Mouse (Mus musculus): ENCODE data around the gene Cd9. TPM values are rescaled to one million over a fixed set of nuclear protein-coding genes. Genes with fewer than 3 reads are reported as not detected.

The Cd9 gene
- polyA plus RNA-seq, 1 experiment: not detected

GRCm38 (mm10) chr6:125426383-125427360 is 67.9 kb downstream of the Cd9 start:
- peaks cover 13% of the 10 kb centered on the region for H3K4me1 ChIP-seq (ENCODE audit: control insufficient read depth, insufficient read depth, low read length)
- H3K27ac ChIP-seq (ENCODE audit: insufficient read depth, low read depth, low read length): no peak overlapping the region
- H3K4me3 ChIP-seq (ENCODE audit: insufficient read depth, low read depth, low read length): peak overlapping the region; percentile 28
- peak; percentile 78 for TF ChIP-seq CTCF (IDR thresholded peaks at IDR 0.05; ENCODE audit: insufficient read depth, low read depth, low read length)
- TF ChIP-seq POLR2A (IDR thresholded peaks at IDR 0.05; ENCODE audit: insufficient read depth, low read depth, low read length): no peak
- WGBS: 3% methylated on average over 25 of the region's 25 CpGs

- TF ChIP-seq POLR2A (IDR thresholded peaks at IDR 0.05; ENCODE audit: insufficient read depth, low read depth, low read length) (no peak), CTCF (IDR thresholded peaks at IDR 0.05; ENCODE audit: insufficient read depth, low read depth, low read length) (no peak)
- no peak overlapping the region for H3K4me3 ChIP-seq (ENCODE audit: insufficient read depth, low read depth, low read length)
- WGBS: 69% methylated on average over 15 of the region's 15 CpGs
- H3K27ac ChIP-seq (ENCODE audit: insufficient read depth, low read depth, low read length): no peak overlapping the region
- peaks cover 8% of the 10 kb centered on the region for H3K4me1 ChIP-seq (ENCODE audit: control insufficient read depth, insufficient read depth, low read length)
These were observed 69.1 kb downstream of the Cd9 start for GRCm38 (mm10) chr6:125425205-125426090.

GRCm38 (mm10) chr6:125424156-125424555 is 70.4 kb downstream of the Cd9 start:
- TF ChIP-seq POLR2A (IDR thresholded peaks at IDR 0.05; ENCODE audit: insufficient read depth, low read depth, low read length): no peak
- TF ChIP-seq CTCF (IDR thresholded peaks at IDR 0.05; ENCODE audit: insufficient read depth, low read depth, low read length): no peak

GRCm38 (mm10) chr6:125423507-125423906 is 71.1 kb downstream of the Cd9 start:
- Histone ChIP-seq H3K27ac (ENCODE audit: insufficient read depth, low read depth, low read length) (no peak overlapping the region), H3K4me3 (ENCODE audit: insufficient read depth, low read depth, low read length) (no peak overlapping the region), H3K4me1 (ENCODE audit: control insufficient read depth, insufficient read depth, low read length) (peaks cover 7% of the 10 kb centered on the region)
- TF ChIP-seq CTCF (IDR thresholded peaks at IDR 0.05; ENCODE audit: insufficient read depth, low read depth, low read length) (no peak), POLR2A (IDR thresholded peaks at IDR 0.05; ENCODE audit: insufficient read depth, low read depth, low read length) (no peak)
- WGBS: 70% methylated on average over 13 of the region's 13 CpGs

More at GRCm38 (mm10) chr6:125424156-125424555, 70.4 kb downstream of the Cd9 start:
- Histone ChIP-seq H3K4me3 (ENCODE audit: insufficient read depth, low read depth, low read length) (no peak overlapping the region), H3K4me1 (ENCODE audit: control insufficient read depth, insufficient read depth, low read length) (peaks cover 7% of the 10 kb centered on the region), H3K27ac (ENCODE audit: insufficient read depth, low read depth, low read length) (no peak overlapping the region)
- WGBS: 76% methylated on average over 3 of the region's 3 CpGs

- 77% methylated on average over 3 of the region's 3 CpGs for WGBS
- TF ChIP-seq POLR2A (IDR thresholded peaks at IDR 0.05; ENCODE audit: insufficient read depth, low read depth, low read length) (no peak), CTCF (IDR thresholded peaks at IDR 0.05; ENCODE audit: insufficient read depth, low read depth, low read length) (no peak)
- H3K27ac ChIP-seq (ENCODE audit: insufficient read depth, low read depth, low read length): no peak overlapping the region
- no peak overlapping the region for H3K4me3 ChIP-seq (ENCODE audit: insufficient read depth, low read depth, low read length)
- peaks cover 7% of the 10 kb centered on the region for H3K4me1 ChIP-seq (ENCODE audit: control insufficient read depth, insufficient read depth, low read length)
These were observed 71.5 kb downstream of the Cd9 start for GRCm38 (mm10) chr6:125423099-125423498.

GRCm38 (mm10) chr6:125422051-125422822 is 72.4 kb downstream of the Cd9 start:
- no peak overlapping the region for H3K27ac ChIP-seq (ENCODE audit: insufficient read depth, low read depth, low read length)
- H3K4me3 ChIP-seq (ENCODE audit: insufficient read depth, low read depth, low read length): no peak overlapping the region
- peaks cover 7% of the 10 kb centered on the region for H3K4me1 ChIP-seq (ENCODE audit: control insufficient read depth, insufficient read depth, low read length)
- 18% methylated on average over 20 of the region's 20 CpGs for WGBS
- TF ChIP-seq CTCF (IDR thresholded peaks at IDR 0.05; ENCODE audit: insufficient read depth, low read depth, low read length) (no peak), POLR2A (IDR thresholded peaks at IDR 0.05; ENCODE audit: insufficient read depth, low read depth, low read length) (no peak)

- no peak overlapping the region for H3K4me3 ChIP-seq (ENCODE audit: insufficient read depth, low read depth, low read length)
- peaks cover 3% of the 10 kb centered on the region; the same call in 1 of the 2 replicates for H3K4me1 ChIP-seq (ENCODE audit: control insufficient read depth, insufficient read depth, low read length)
- TF ChIP-seq CTCF (IDR thresholded peaks at IDR 0.05; ENCODE audit: insufficient read depth, low read depth, low read length): no peak
- no peak for TF ChIP-seq POLR2A (IDR thresholded peaks at IDR 0.05; ENCODE audit: insufficient read depth, low read depth, low read length)
- 86% methylated on average over 16 of the region's 16 CpGs for WGBS
- no peak overlapping the region for H3K27ac ChIP-seq (ENCODE audit: insufficient read depth, low read depth, low read length)
These were observed 74.0 kb downstream of the Cd9 start for GRCm38 (mm10) chr6:125420458-125421063.

GRCm38 (mm10) chr6:125418744-125419143 is 75.8 kb downstream of the Cd9 start:
- 13% methylated on average over 9 of the region's 9 CpGs for WGBS
- no peak overlapping the region for H3K4me3 ChIP-seq (ENCODE audit: insufficient read depth, low read depth, low read length)
- H3K27ac ChIP-seq (ENCODE audit: insufficient read depth, low read depth, low read length): no peak overlapping the region
- H3K4me1 ChIP-seq (ENCODE audit: control insufficient read depth, insufficient read depth, low read length): no peaks in the 10 kb centered on the region
- no peak for TF ChIP-seq POLR2A (IDR thresholded peaks at IDR 0.05; ENCODE audit: insufficient read depth, low read depth, low read length)
- peak; percentile 79 for TF ChIP-seq CTCF (IDR thresholded peaks at IDR 0.05; ENCODE audit: insufficient read depth, low read depth, low read length)

Data from olfactory bulb, adult 2 months (tissue).